Mouse (Mus musculus) liver, embryonic 15.5 days (tissue): ENCODE results near the gene Zfp1. TPM values are rescaled to one million over a fixed set of nuclear protein-coding genes. Genes with fewer than 3 reads are reported as not detected.

Source experiments
- ATAC-seq: fragments of 200-750 bp; cut with Nextera tagmentation; 2 replicates; pipeline ENCODE4 v1.8.0; 2017; ENCODE audit warnings: moderate number of reproducible peaks, mild to moderate bottlenecking, moderate library complexity; ENCODE audit not compliant: insufficient read depth
- H3K27ac ChIP-seq: fragments of 300-500 bp; sonication (generic); replicated peaks from 2 replicates; pipeline ENCODE4 v1.5.1; 2015; ENCODE audit warnings: mild to moderate bottlenecking, inconsistent platforms
- H3K27me3 ChIP-seq: fragments of 300-500 bp; sonication (generic); 2 replicates; pipeline ENCODE4 v1.6.1; 2015; ENCODE audit warnings: mild to moderate bottlenecking, inconsistent platforms
- H3K36me3 ChIP-seq: fragments of 300-500 bp; sonication (generic); replicated peaks from 2 replicates; pipeline ENCODE4 v1.6.1; 2015; ENCODE audit warnings: moderate library complexity, mild to moderate bottlenecking, inconsistent platforms
- H3K4me1 ChIP-seq: fragments of 300-500 bp; sonication (generic); replicated peaks from 2 replicates; pipeline ENCODE4 v1.6.1; 2015; ENCODE audit warnings: inconsistent platforms
- H3K4me2 ChIP-seq: fragments of 300-500 bp; sonication (generic); 2 replicates; pipeline ENCODE4 v1.6.1; 2015; ENCODE audit warnings: moderate library complexity, mild to moderate bottlenecking, inconsistent platforms
- H3K4me3 ChIP-seq: fragments of 300-500 bp; sonication (generic); replicated peaks from 2 replicates; pipeline ENCODE4 v1.5.1; 2015; ENCODE audit warnings: mild to moderate bottlenecking, inconsistent platforms
- H3K9ac ChIP-seq: fragments of 300-500 bp; sonication (generic); 2 replicates; pipeline ENCODE4 v1.6.1; 2015; ENCODE audit warnings: moderate library complexity, mild to moderate bottlenecking, inconsistent platforms
- H3K9me3 ChIP-seq: fragments of 300-500 bp; sonication (generic); replicated peaks from 2 replicates; pipeline ENCODE4 v1.6.1; 2016; ENCODE audit warnings: inconsistent platforms
- WGBS: fragments of 180-500 bp; shearing (Covaris S2); methylation state at CpG from one replicate; pipeline ENCODE4 v1.1.7; 2015; ENCODE audit warnings: mixed read lengths; ENCODE audit not compliant: insufficient replicate concordance; 5-methylcytosine and 5-hydroxymethylcytosine counted together
- polyA plus RNA-seq: library from polyadenylated mRNA; unstranded; fragments of >200 nt; fragmentation: Nextera tagmentation; extraction: Ambion mirVana; gene quantifications from 2 replicates; pipeline ENCODE4 v1.2.1, GENCODE M21; 2015

Zfp1 gene
- polyA plus RNA-seq, 1 experiment from 2014 or later, result 4.9 TPM

DNA sequence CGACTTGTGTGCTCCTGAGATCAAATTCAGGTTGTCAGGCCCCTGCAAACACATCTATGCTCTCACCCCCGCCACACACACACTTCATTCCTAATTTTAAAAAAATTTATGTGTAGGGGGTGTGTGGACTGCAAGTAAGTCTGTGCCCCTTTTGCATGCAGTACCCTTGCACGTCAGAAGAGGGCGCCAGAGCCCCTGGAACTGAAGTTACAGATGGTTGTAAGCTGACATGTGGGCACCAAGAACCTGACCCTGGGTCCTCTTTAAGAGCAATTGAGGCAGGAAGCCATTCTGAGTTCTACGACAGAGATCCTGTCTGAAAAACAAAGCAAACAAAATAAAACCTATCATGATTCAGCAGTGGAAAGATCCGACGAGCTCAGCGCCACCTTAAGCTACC lies 33.0 kb downstream of the Zfp1 start:
- 62% methylated on average over 8 of the region's 8 CpGs for WGBS
- Histone ChIP-seq H3K4me3 (no peak overlapping the region), H3K27ac (no peak overlapping the region), H3K4me1 (no peaks in the 10 kb centered on the region), H3K9ac (no peak overlapping the region), H3K27me3 (peaks cover 26% of the 10 kb centered on the region), H3K4me2 (no peak overlapping the region), H3K36me3 (peaks cover 3% of the 10 kb centered on the region; the same call in 1 of the 2 replicates), H3K9me3 (0 out of 2 replicates have a peak, but pooled peaks cover 5% of the 10 kb centered on the region)
- no peak for ATAC-seq

- no peak for ATAC-seq
- H3K9me3 ChIP-seq, result 0 out of 2 replicates have a peak, but pooled peaks cover 5% of the 10 kb centered on the region
- H3K36me3 ChIP-seq, result no peaks in the 10 kb centered on the region
- no peak overlapping the region for H3K9ac ChIP-seq
- no peak overlapping the region for H3K4me2 ChIP-seq
- H3K4me1 ChIP-seq, result no peaks in the 10 kb centered on the region
- no peak overlapping the region for H3K27ac ChIP-seq
- H3K4me3 ChIP-seq, result no peak overlapping the region
- 5% methylated on average over 3 of the region's 3 CpGs for WGBS
- H3K27me3 ChIP-seq, result peaks cover 36% of the 10 kb centered on the region
These were observed 34.9 kb downstream of the Zfp1 start for GRCm38 (mm10) chr8:111678111-111678510.

- ATAC-seq, result no peak
- Histone ChIP-seq H3K4me2 (no peak overlapping the region), H3K36me3 (no peaks in the 10 kb centered on the region), H3K9ac (no peak overlapping the region), H3K9me3 (0 out of 2 replicates have a peak, but pooled peaks cover 5% of the 10 kb centered on the region), H3K27me3 (peaks cover 36% of the 10 kb centered on the region), H3K4me1 (no peaks in the 10 kb centered on the region), H3K27ac (no peak overlapping the region), H3K4me3 (no peak overlapping the region)
- WGBS, result 58% methylated on average over 7 of the region's 7 CpGs
These were observed 35.6 kb downstream of the Zfp1 start for GRCm38 (mm10) chr8:111678848-111679247.

DNA sequence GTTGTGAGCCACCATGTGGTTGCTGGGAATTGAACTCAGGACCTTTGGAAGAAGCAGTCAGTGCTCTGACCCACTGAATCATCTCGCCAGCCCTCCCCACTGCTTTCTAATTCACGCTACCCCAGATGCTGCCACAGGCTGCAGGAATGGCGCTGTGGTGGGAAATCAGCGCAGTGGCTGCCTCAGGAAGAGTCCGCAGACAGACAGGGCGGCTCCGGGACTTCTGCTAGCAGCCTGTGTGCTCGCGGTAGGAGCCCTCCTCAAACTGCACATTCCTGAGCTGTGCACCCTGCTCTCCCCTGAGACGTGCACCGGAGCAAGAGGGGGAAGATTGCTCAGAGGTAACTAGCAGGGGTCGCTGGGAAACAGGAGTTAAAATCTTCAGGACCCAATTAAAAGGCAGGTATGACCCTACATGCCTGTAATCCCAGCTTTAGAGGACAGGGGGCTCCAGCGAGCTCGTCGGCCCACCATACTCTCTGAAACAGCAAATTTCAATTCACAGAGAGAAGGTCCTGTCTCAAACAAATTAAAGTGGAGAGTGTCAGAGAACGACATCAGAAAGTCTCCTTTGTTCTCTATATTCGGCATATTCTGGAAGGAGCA lies 37.3 kb downstream of the Zfp1 start:
- Histone ChIP-seq H3K36me3 (no peaks in the 10 kb centered on the region), H3K27ac (no peak overlapping the region), H3K9ac (no peak overlapping the region), H3K4me2 (no peak overlapping the region), H3K4me3 (no peak overlapping the region), H3K4me1 (no peaks in the 10 kb centered on the region), H3K27me3 (peaks cover 36% of the 10 kb centered on the region), H3K9me3 (0 out of 2 replicates have a peak, but pooled peaks cover 5% of the 10 kb centered on the region)
- WGBS, result 36% methylated on average over 17 of the region's 17 CpGs
- ATAC-seq, result no peak

GRCm38 (mm10) chr8:111681153-111681552 lies 38.0 kb downstream of the Zfp1 start:
- H3K4me1 ChIP-seq, result no peaks in the 10 kb centered on the region
- 61% methylated on average over 11 of the region's 11 CpGs for WGBS
- H3K9ac ChIP-seq, result no peak overlapping the region
- 0 out of 2 replicates have a peak, but pooled peaks cover 5% of the 10 kb centered on the region for H3K9me3 ChIP-seq
- peaks cover 36% of the 10 kb centered on the region for H3K27me3 ChIP-seq
- ATAC-seq, result no peak
- H3K4me3 ChIP-seq, result no peak overlapping the region
- H3K27ac ChIP-seq, result no peak overlapping the region
- no peaks in the 10 kb centered on the region for H3K36me3 ChIP-seq
- H3K4me2 ChIP-seq, result no peak overlapping the region

DNA sequence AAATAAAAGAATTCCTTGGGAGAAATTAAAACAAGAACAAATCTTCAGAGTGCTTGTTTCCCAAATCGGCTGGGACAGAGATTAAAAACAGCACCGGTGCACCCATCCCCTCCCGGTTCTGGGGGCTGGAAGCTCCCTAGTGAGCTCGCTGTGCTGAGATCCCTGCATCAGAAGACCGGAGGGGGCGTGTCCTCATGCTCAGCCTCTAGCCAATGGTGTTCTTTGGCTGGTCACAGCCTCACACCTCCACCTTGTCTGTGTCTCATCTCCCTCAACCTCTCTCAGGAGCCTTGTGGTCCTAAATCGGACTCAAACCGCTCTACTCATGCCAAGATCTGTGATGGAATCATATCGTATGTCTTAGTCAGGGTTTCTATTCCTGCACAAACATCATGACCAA lies 39.3 kb downstream of the Zfp1 start:
- WGBS, result 22% methylated on average over 9 of the region's 9 CpGs
- H3K27me3 ChIP-seq, result peaks cover 36% of the 10 kb centered on the region
- no peaks in the 10 kb centered on the region for H3K9me3 ChIP-seq
- H3K9ac ChIP-seq, result no peak overlapping the region
- H3K4me2 ChIP-seq, result no peak overlapping the region
- no peak overlapping the region for H3K4me3 ChIP-seq
- H3K36me3 ChIP-seq, result no peaks in the 10 kb centered on the region
- ATAC-seq, result no peak
- no peaks in the 10 kb centered on the region for H3K4me1 ChIP-seq
- H3K27ac ChIP-seq, result no peak overlapping the region

- peaks cover 8% of the 10 kb centered on the region; the same call in 1 of the 2 replicates for H3K27me3 ChIP-seq
- 70% methylated on average over 13 of the region's 13 CpGs for WGBS
- H3K4me3 ChIP-seq, result no peak overlapping the region
- no peak overlapping the region for H3K4me2 ChIP-seq
- no peak for ATAC-seq
- no peak overlapping the region for H3K27ac ChIP-seq
- H3K9ac ChIP-seq, result no peak overlapping the region
- H3K9me3 ChIP-seq, result no peaks in the 10 kb centered on the region
- no peaks in the 10 kb centered on the region for H3K36me3 ChIP-seq
- H3K4me1 ChIP-seq, result no peaks in the 10 kb centered on the region
These were observed 43.7 kb downstream of the Zfp1 start for GRCm38 (mm10) chr8:111686881-111687280.

DNA sequence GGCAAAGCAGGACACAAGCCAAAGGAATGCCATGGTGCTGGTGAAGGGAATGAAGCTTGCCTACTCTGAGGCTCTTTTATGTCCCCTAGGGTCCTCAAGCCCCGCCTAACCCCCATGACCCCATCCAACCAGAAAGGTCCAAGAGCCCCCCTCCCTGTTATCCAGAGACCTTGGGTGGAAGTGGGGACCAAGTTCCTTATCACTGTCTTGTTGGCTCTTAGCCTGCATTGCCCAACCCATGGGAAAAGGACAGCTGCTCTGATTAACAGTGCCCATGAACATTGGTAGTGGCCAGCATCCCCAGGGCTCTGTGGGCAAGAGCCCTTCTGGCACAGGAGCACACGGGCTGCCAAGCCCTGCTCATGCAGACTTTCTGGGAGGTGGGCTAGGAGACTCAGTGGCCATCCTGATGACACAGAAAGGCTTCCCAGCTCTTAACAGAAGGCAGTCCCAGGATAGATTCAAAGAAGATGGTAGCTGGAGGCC lies 47.8 kb downstream of the Zfp1 start, which contains the start of gene Ctrb1:
TSS of gene Ctrb1 (minus strand) at position 51 of the 486 bp plus-strand sequence.
- H3K27ac ChIP-seq, result no peak within 1 kb of the TSS
- WGBS, result 57% methylated on average over 2 of the region's 2 CpGs
- H3K4me3 ChIP-seq, result no peak within 1 kb of the TSS
- H3K27me3 ChIP-seq, result no peaks in the 10 kb centered on the region; the same call in none of the 2 replicates
- no peak within 1 kb of the TSS for H3K9ac ChIP-seq
- no peak for ATAC-seq
- no peak within 1 kb of the TSS for H3K4me2 ChIP-seq
- H3K4me1 ChIP-seq, result no peaks in the 10 kb centered on the region
- H3K9me3 ChIP-seq, result no peaks in the 10 kb centered on the region
- no peaks in the 10 kb centered on the region for H3K36me3 ChIP-seq

GRCm38 (mm10) chr8:111693261-111693741 lies 50.1 kb downstream of the Zfp1 start:
- no peaks in the 10 kb centered on the region for H3K9me3 ChIP-seq
- no peaks in the 10 kb centered on the region for H3K36me3 ChIP-seq
- no peaks in the 10 kb centered on the region; the same call in none of the 2 replicates for H3K27me3 ChIP-seq
- no peak overlapping the region for H3K4me3 ChIP-seq
- H3K4me1 ChIP-seq, result no peaks in the 10 kb centered on the region
- no peak overlapping the region for H3K27ac ChIP-seq
- no peak for ATAC-seq
- H3K9ac ChIP-seq, result no peak overlapping the region
- 55% methylated on average over 6 of the region's 6 CpGs for WGBS
- no peak overlapping the region for H3K4me2 ChIP-seq

DNA sequence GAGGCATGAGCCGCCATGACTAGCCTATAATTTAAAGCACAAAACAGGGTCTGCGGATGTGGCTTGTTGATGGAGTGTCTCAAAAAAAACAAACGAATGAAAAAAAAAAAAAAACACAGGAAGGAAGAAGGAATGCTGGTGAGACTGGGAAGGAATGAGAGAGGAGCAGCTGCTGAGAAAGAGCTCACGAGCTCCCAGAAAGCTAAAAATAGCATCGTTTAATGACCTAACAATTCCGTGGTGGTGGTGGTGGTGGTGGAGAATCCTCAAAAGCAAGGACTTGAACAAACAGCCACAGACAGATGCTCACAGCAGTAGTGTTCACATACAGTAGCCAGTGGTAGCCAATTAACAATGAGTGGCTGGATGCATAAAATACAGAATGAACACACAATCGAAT lies 52.2 kb downstream of the Zfp1 start:
- no peak for ATAC-seq
- no peaks in the 10 kb centered on the region for H3K4me1 ChIP-seq
- H3K27me3 ChIP-seq, result no peaks in the 10 kb centered on the region; the same call in 1 of the 2 replicates
- H3K36me3 ChIP-seq, result no peaks in the 10 kb centered on the region
- H3K9ac ChIP-seq, result no peak overlapping the region
- H3K27ac ChIP-seq, result no peak overlapping the region
- H3K9me3 ChIP-seq, result no peaks in the 10 kb centered on the region
- H3K4me3 ChIP-seq, result no peak overlapping the region
- H3K4me2 ChIP-seq, result no peak overlapping the region
- WGBS, result 37% methylated on average over 7 of the region's 7 CpGs

- H3K4me2 ChIP-seq, result no peak overlapping the region
- 0 out of 2 replicates have a peak, but pooled peaks cover 6% of the 10 kb centered on the region for H3K4me1 ChIP-seq
- H3K9me3 ChIP-seq, result no peaks in the 10 kb centered on the region
- H3K27ac ChIP-seq, result no peak overlapping the region
- no peaks in the 10 kb centered on the region for H3K36me3 ChIP-seq
- H3K9ac ChIP-seq, result no peak overlapping the region
- no peak for ATAC-seq
- WGBS, result 71% methylated on average over 10 of the region's 10 CpGs
- H3K27me3 ChIP-seq, result no peaks in the 10 kb centered on the region; the same call in 1 of the 2 replicates
- H3K4me3 ChIP-seq, result no peak overlapping the region
These were observed 54.5 kb downstream of the Zfp1 start for GRCm38 (mm10) chr8:111697655-111698054.
